Mouse (Mus musculus) heart, embryonic 14.5 days (tissue): ENCODE measurements around the gene Aldh8a1. TPM values are rescaled to one million over a fixed set of nuclear protein-coding genes. Genes with fewer than 3 reads are reported as not detected.
A peak's percentile ranks its signal among the peaks of the same experiment; 100 is the strongest.
"Not testable (repeated sequence)": the region's sequence is repeated elsewhere in the genome, so short reads cannot be mapped to it uniquely, and the experiment has no call there.

ENCODE experiments used
- ATAC-seq: fragments of 200-750 bp; cut with Nextera tagmentation; 2 replicates; pipeline ENCODE4 v1.8.0; 2017; ENCODE audit warnings: low read depth, moderate TSS enrichment; ENCODE audit not compliant: insufficient number of reproducible peaks, insufficient read depth, low FRiP score
- H3K27ac ChIP-seq, 2 experiments: fragments of 200-500 bp in 1 of 2; fragments of 300-500 bp in 1 of 2; sonication (generic) in 1 of 2; replicated peaks in 1 of 2; 2 replicates each; pipeline ENCODE4 v1.5.1; 2012 to 2014; ENCODE audit warnings: low read depth in 2 of 2, low read length in 2 of 2, control low read depth in 1 of 2, mild to moderate bottlenecking in 1 of 2, mixed read lengths in 1 of 2; ENCODE audit not compliant: control insufficient read depth in 1 of 2, insufficient read depth in 1 of 2
- H3K27me3 ChIP-seq: fragments of 300-500 bp; sonication (generic); 2 replicates; pipeline ENCODE4 v1.6.1; 2014; ENCODE audit warnings: mild to moderate bottlenecking, low read length, control low read depth; ENCODE audit not compliant: control insufficient read depth, insufficient read depth
- H3K36me3 ChIP-seq: fragments of 300-500 bp; sonication (generic); 2 replicates; pipeline ENCODE4 v1.6.1; 2014; ENCODE audit warnings: mild to moderate bottlenecking, control low read depth, low read length, mixed read lengths; ENCODE audit not compliant: control insufficient read depth, insufficient read depth
- H3K4me1 ChIP-seq, 2 experiments: fragments of 200-500 bp in 1 of 2; fragments of 300-500 bp in 1 of 2; sonication (generic) in 1 of 2; 2 replicates each; pipeline ENCODE4 v1.6.1; 2012 to 2014; ENCODE audit warnings: low read length in 2 of 2, control low read depth in 1 of 2, mixed read lengths in 1 of 2; ENCODE audit not compliant: control insufficient read depth in 2 of 2, insufficient read depth in 2 of 2
- H3K4me2 ChIP-seq: fragments of 300-500 bp; sonication (generic); 2 replicates; pipeline ENCODE4 v1.6.1; 2014; ENCODE audit warnings: mild to moderate bottlenecking, low read length
- H3K4me3 ChIP-seq, 2 experiments: fragments of 200-500 bp in 1 of 2; fragments of 300-500 bp in 1 of 2; sonication (generic) in 1 of 2; 2 replicates each; pipeline ENCODE4 v1.5.1; 2012 to 2014; ENCODE audit warnings: low read length in 2 of 2, mild to moderate bottlenecking in 2 of 2, control low read depth in 1 of 2, low read depth in 1 of 2, moderate library complexity in 1 of 2; ENCODE audit not compliant: control insufficient read depth in 1 of 2, insufficient read depth in 1 of 2
- H3K9ac ChIP-seq: fragments of 300-500 bp; sonication (generic); 2 replicates; pipeline ENCODE4 v1.6.1; 2014; ENCODE audit warnings: mild to moderate bottlenecking, low read length
- H3K9me3 ChIP-seq: fragments of 300-500 bp; sonication (generic); 2 replicates; pipeline ENCODE4 v1.6.1; 2016; ENCODE audit warnings: low read length, control low read depth; ENCODE audit not compliant: control insufficient read depth
- WGBS: fragments of 180-500 bp; shearing (Covaris S2); extraction: QIAGEN DNeasy Blood & Tissue Kit; methylation state at CpG from one replicate; pipeline ENCODE4 v1.1.7; 2014; 5-methylcytosine and 5-hydroxymethylcytosine counted together
- polyA plus RNA-seq: library from polyadenylated mRNA; unstranded; fragments of >200 nt; fragmentation: Nextera tagmentation; extraction: Ambion mirVana; gene quantifications from 2 replicates; pipeline ENCODE4 v1.2.1, GENCODE M21; 2014

Gene Aldh8a1
- polyA plus RNA-seq, 1 experiment from 2014 or later, result not detected

DNA sequence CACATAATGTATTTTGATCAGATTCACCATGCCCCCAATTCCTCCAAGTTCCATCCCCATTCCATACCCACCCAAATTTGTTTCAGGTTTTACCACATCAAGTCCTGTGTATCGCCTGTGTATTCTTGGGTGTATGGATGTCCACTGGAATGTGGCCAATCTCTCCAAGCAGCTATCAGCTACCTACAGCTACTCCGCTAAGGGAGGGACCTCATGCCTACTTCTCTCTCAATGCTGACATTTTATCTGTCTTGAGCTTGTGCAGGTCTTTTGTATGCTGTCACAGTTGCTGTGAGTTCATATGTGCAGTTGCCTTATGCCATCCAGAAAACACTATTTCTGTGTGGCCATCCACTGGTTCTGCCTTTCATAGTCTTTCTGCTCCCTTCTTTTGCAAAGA, 16.3 kb downstream of the Aldh8a1 start:
- no peak overlapping the region for H3K9ac ChIP-seq
- H3K9me3 ChIP-seq, result no peaks in the 10 kb centered on the region
- H3K27ac ChIP-seq, result no peak overlapping the region
- ATAC-seq, result no peak
- H3K36me3 ChIP-seq, result no peaks in the 10 kb centered on the region
- no peak overlapping the region for H3K4me2 ChIP-seq
- WGBS, result 62% methylated on average over 2 of the region's 2 CpGs
- no peak overlapping the region for H3K4me3 ChIP-seq
- H3K4me1 ChIP-seq, result peaks cover 3 to 5% of the 10 kb centered on the region in 2 experiments; a peak in 3 of 4 replicates
- no peaks in the 10 kb centered on the region for H3K27me3 ChIP-seq

DNA sequence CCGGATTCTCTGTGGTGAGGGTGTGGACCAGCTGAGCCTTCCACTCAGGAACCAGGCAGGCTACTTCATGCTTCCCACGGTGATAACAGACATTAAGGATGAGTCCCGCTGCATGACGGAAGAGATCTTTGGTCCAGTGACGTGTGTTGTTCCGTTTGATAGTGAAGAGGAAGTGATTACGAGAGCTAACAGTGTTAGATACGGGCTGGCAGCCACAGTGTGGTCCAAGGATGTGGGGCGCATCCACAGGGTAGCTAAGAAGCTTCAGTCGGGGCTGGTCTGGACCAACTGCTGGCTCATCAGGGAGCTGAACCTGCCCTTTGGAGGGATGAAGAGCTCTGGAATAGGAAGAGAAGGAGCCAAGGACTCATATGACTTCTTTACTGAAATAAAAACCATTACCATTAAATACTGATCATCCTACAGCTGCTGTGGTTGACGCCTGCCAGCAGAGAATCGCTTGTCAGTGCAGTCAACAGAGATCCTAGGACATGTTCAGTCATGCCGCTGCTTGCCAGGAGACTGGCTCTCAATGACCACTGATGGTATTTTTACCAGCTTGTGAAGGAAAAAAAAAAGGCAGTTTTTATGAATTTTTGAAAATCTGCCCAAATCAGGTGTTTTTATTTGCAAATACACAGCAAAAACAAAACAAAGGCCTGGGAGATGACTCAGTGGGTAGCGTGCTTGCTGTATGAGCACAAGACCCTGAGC, 18.5 kb downstream of the Aldh8a1 start:
- ATAC-seq, result peak; percentile 52
- no peak overlapping the region for H3K9ac ChIP-seq

DNA sequence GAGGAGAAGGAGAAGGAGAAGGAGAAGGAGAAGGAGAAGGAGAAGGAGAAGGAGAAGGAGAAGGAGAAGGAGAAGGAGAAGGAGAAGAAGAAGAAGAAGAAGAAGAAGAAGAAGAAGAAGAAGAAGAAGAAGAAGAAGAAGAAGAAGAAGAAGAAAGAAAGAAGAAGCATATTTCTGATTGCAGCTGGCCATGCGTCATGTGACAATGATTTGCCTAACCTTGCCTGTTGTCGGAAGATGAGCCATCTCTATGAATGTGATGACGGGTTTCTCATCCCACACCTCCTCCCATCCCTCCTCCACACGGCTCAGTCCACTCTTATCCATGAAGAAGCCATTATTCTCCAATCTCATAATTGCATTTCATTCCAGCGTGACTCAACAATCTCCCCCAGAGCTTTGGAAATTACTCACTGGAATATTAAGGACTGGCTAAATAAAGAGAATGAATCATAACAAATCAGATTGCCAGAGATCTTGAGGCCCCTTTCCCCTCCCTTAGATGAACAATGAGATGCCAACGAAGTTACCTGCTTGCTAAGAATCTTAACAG, 21.9 kb downstream of the Aldh8a1 start:
- not testable (repeated sequence) for H3K4me3 ChIP-seq
- WGBS, result 55% methylated on average over 6 of the region's 6 CpGs

More for the DNA sequence above, 18.5 kb downstream of the Aldh8a1 start:
- H3K27me3 ChIP-seq, result no peaks in the 10 kb centered on the region
- H3K27ac ChIP-seq, result no peak overlapping the region
- H3K4me2 ChIP-seq, result no peak overlapping the region
- no peak overlapping the region for H3K4me3 ChIP-seq
- 60% methylated on average over 14 of the region's 14 CpGs for WGBS
- no peaks in the 10 kb centered on the region for H3K36me3 ChIP-seq
- H3K4me1 ChIP-seq, result peaks cover 16 to 19% of the 10 kb centered on the region in 2 experiments
- H3K9me3 ChIP-seq, result no peaks in the 10 kb centered on the region

DNA sequence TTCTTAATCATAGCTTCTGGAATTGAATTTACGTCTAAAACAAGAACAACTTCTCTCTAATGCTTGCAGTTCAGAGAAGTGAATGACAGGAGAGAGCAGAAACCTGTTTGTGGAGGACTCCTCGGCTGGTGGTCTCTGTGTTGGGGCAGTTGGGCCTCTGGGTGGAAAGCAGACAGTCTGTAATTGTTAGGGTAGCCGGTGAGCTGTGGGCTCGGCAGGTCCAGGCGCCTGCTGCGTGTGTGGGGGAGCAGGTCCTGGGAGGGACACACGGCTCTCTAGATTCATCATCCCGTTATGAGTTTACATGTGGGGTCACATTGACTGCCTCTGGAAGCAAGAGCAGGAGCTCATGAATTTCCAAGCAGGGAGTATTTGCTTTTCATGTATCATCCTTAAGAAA, 22.5 kb downstream of the Aldh8a1 start:
- no peak overlapping the region for H3K4me3 ChIP-seq
- H3K4me1 ChIP-seq, result peaks cover 20 to 35% of the 10 kb centered on the region in 2 experiments
- H3K9me3 ChIP-seq, result no peaks in the 10 kb centered on the region
- H3K4me2 ChIP-seq, result peak overlapping the region; percentile 56
- H3K36me3 ChIP-seq, result no peaks in the 10 kb centered on the region
- peak overlapping the region; percentile 38; the same call in 1 of the 2 replicates for H3K9ac ChIP-seq
- H3K27ac ChIP-seq, result peak overlapping the region; percentile 84 to 91
- no peaks in the 10 kb centered on the region for H3K27me3 ChIP-seq
- 13% methylated on average over 8 of the region's 8 CpGs for WGBS
- no peak for ATAC-seq

More for the DNA sequence above, 21.9 kb downstream of the Aldh8a1 start:
- not testable (repeated sequence) for ATAC-seq, H3K9me3 ChIP-seq, H3K36me3 ChIP-seq, H3K27me3 ChIP-seq, H3K4me2 ChIP-seq, H3K9ac ChIP-seq
- Histone ChIP-seq H3K4me1 (peaks cover 20 to 35% of the 10 kb centered on the region in 2 experiments), H3K27ac (peak overlapping the region in 1 of 2 experiments; percentile 91; a peak in 2 of 4 replicates)

DNA sequence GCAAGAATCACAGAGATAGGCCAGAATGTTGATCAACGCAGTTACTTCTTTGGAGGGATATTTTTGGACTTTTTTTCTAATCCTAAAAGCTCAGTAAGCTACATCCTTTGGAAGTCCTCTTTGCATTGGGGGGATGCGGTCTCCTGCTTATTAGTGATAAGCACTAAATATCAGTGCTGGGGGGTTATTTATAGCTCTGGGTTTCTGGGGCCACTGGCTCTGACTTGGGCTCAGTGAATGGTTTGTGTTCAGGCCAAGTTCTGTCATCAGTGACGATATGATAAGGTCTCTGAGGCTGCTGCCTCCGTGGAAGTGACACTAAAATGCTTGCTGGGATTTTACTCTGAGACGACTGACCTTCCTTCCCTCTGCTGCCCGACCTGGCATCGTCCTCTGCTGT, 22.9 kb downstream of the Aldh8a1 start:
- Histone ChIP-seq H3K27ac (peak overlapping the region; percentile 84 to 91), H3K36me3 (no peaks in the 10 kb centered on the region), H3K4me3 (no peak overlapping the region), H3K4me2 (peak overlapping the region; percentile 56), H3K9ac (peak overlapping the region; percentile 38; the same call in 1 of the 2 replicates), H3K27me3 (no peaks in the 10 kb centered on the region), H3K9me3 (no peaks in the 10 kb centered on the region), H3K4me1 (peaks cover 20 to 35% of the 10 kb centered on the region in 2 experiments)
- peak; percentile 74 for ATAC-seq
- WGBS, result 2% methylated on average over 7 of the region's 7 CpGs

DNA sequence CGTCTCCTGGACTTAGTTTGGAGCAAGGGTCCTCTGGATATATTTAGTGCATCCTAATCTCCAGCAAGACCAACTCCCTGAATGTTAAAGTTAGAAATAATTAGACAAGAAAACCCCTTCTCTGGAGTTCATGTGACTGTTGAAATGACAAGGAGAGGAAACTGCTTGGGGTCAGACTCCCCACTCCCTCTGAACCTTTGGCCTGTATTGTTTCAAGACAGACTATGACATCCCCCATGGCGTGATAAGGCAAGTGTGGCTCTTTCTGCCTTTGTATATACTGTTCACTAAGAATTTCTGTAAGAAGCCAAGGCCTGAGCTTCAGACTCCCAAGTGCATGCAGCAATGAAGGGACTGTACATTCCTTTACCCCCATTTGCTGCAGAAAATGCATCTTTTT, 23.4 kb downstream of the Aldh8a1 start:
- Histone ChIP-seq H3K36me3 (no peaks in the 10 kb centered on the region), H3K9me3 (no peaks in the 10 kb centered on the region), H3K4me2 (peak overlapping the region; percentile 56), H3K27ac (peak overlapping the region; percentile 84 to 91), H3K4me3 (no peak overlapping the region), H3K9ac (no peak overlapping the region; the same call in 1 of the 2 replicates), H3K27me3 (no peaks in the 10 kb centered on the region), H3K4me1 (peaks cover 18 to 35% of the 10 kb centered on the region in 2 experiments)
- 3% methylated on average over 2 of the region's 2 CpGs for WGBS
- ATAC-seq, result no peak

DNA sequence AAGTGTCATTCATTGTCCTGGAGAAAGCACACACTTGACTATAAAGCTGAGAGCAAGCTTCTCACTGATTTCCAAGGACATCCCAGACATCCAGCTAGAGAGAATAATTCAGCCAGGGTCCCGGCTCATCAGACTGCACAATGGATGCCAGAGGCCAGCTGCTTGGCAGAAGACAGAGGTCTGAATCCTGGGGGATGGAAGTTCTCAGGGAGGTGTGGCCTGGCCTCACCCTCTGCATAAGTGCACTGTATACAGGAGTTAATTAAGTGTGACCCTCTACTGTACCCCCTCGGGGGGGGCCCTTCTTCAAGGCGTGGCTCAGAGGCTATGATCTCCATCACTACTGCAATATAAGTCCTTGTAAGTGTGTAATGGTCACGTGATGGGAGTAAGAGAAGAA, 24.2 kb downstream of the Aldh8a1 start:
- no peaks in the 10 kb centered on the region for H3K27me3 ChIP-seq
- no peak overlapping the region for H3K9ac ChIP-seq
- H3K36me3 ChIP-seq, result no peaks in the 10 kb centered on the region
- no peaks in the 10 kb centered on the region for H3K9me3 ChIP-seq
- no peak overlapping the region for H3K4me3 ChIP-seq
- ATAC-seq, result no peak
- 50% methylated on average over 4 of the region's 4 CpGs for WGBS
- peaks cover 15 to 35% of the 10 kb centered on the region in 2 experiments for H3K4me1 ChIP-seq
- H3K4me2 ChIP-seq, result no peak overlapping the region
- peak overlapping the region; percentile 14 to 91; a peak in 2 of 4 replicates for H3K27ac ChIP-seq
